Mouse (Mus musculus) forebrain, embryonic 12.5 days (tissue): ENCODE results near the gene Aatf. TPM values are rescaled to one million over a fixed set of nuclear protein-coding genes. Genes with fewer than 3 reads are reported as not detected.

Experiments
- ATAC-seq: fragments of 200-750 bp; cut with Nextera tagmentation; 2 replicates; pipeline ENCODE4 v1.8.0; 2017; ENCODE audit warnings: moderate TSS enrichment; ENCODE audit not compliant: low FRiP score
- H3K27ac ChIP-seq: fragments of 300-500 bp; sonication (generic); 2 replicates; pipeline ENCODE4 v1.5.1; 2016; ENCODE audit warnings: mild to moderate bottlenecking
- H3K27me3 ChIP-seq: fragments of 300-500 bp; sonication (generic); 2 replicates; pipeline ENCODE4 v1.6.1; 2016; ENCODE audit warnings: mild to moderate bottlenecking
- H3K36me3 ChIP-seq: fragments of 300-500 bp; sonication (generic); replicated peaks from 2 replicates; pipeline ENCODE4 v1.6.1; 2016; ENCODE audit warnings: mild to moderate bottlenecking
- H3K4me1 ChIP-seq: fragments of 300-500 bp; sonication (generic); 2 replicates; pipeline ENCODE4 v1.6.1; 2016
- H3K4me2 ChIP-seq: fragments of 300-500 bp; sonication (generic); 2 replicates; pipeline ENCODE4 v1.6.1; 2016; ENCODE audit warnings: mild to moderate bottlenecking, moderate library complexity
- H3K4me3 ChIP-seq: fragments of 300-500 bp; sonication (generic); replicated peaks from 2 replicates; pipeline ENCODE4 v1.5.1; 2016; ENCODE audit warnings: mild to moderate bottlenecking
- H3K9ac ChIP-seq: fragments of 300-500 bp; sonication (generic); 2 replicates; pipeline ENCODE4 v1.6.1; 2016; ENCODE audit warnings: mild to moderate bottlenecking
- H3K9me3 ChIP-seq: fragments of 300-500 bp; sonication (generic); 2 replicates; pipeline ENCODE4 v1.6.1; 2016
- WGBS: fragments of 180-500 bp; shearing (Covaris S2); methylation state at CpG from one replicate; pipeline ENCODE4 v1.1.7; 2016; 5-methylcytosine and 5-hydroxymethylcytosine counted together
- polyA plus RNA-seq: library from polyadenylated mRNA; unstranded; fragments of >200 nt; fragmentation: Nextera tagmentation; extraction: Ambion mirVana; gene quantifications from 2 replicates; pipeline ENCODE4 v1.2.1, GENCODE M21; 2016

The Aatf gene
- polyA plus RNA-seq, 1 experiment from 2014 or later, result 63.4 TPM

DNA sequence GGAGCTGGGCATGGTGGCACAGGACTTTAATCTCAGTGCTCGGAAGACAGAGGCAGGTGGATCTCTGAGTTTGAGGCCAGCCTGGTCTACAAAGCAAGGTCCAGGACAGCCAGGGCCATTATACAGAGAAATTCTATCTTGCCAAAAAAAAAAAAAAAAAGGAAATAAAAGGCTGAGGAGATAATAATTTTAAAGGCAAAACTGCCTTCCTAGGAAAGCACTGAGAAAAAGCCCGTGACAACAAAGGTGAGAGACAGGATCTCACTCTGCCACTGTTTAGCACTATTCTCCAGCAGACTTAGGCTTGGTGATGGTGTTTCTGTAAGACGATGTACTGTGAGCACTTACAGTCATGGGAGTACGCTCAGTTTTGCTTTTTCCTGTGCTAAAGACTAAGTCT is 37.3 kb downstream of the Aatf start:
- ATAC-seq, result no peak
- 93% methylated on average over 4 of the region's 4 CpGs for WGBS
- Histone ChIP-seq H3K9me3 (no peaks in the 10 kb centered on the region), H3K4me1 (peaks cover 12% of the 10 kb centered on the region), H3K9ac (no peak overlapping the region), H3K4me2 (no peak overlapping the region), H3K36me3 (peaks cover 1% of the 10 kb centered on the region; the same call in 1 of the 2 replicates), H3K4me3 (no peak overlapping the region), H3K27me3 (no peaks in the 10 kb centered on the region), H3K27ac (no peak overlapping the region)

DNA sequence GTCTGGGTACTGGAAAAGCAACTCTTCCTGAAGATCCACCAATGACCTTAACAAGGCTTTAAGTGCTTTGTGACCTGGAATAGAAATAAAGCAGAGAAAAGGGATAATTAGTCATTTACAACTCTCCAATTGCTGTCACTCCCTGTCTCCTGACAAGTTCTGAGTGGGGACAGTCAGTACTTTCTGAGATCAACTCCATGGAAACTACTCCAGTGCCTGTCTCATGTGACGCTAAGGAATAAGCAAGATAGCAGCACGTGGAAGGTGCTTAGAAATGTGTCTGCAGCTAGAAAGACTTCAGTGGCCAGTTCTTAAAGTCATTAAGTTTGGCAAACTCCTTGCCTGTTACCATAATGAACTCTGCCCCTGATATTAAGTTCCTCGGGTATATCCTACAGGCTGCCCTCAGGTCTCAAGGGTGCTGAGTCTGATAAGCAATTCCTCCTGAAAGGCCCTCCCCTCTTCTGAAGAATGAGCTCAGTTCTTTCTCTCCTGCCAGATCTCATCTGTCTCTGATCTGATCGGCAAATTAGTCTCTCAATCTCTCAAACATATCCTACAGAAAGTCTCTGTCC is 40.1 kb downstream of the Aatf start:
- Histone ChIP-seq H3K4me1 (no peaks in the 10 kb centered on the region), H3K4me2 (no peak overlapping the region), H3K4me3 (no peak overlapping the region), H3K9ac (no peak overlapping the region), H3K9me3 (no peaks in the 10 kb centered on the region), H3K27me3 (no peaks in the 10 kb centered on the region), H3K36me3 (peaks cover 17% of the 10 kb centered on the region), H3K27ac (no peak overlapping the region)
- 89% methylated on average over 4 of the region's 4 CpGs for WGBS
- ATAC-seq, result no peak

DNA sequence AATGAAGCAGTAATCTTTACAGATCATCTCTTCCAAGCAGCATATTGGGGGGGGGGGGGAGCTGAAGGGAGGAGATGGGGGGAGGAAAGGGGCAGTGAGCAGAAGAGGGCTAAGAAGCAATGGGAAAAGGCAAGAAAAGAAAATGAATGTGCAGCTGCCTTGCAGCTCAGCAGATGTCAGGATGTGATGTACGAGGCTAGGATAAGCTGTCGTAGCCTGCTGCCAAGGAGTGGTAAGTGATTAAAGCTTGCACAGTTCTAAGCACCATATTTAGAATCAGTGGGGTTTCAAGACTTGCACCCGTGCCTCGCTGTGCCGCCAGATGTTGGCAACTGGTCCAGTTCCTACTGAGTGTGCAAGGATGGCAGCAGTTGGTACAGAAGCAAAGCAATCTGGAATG is 48.8 kb downstream of the Aatf start:
- WGBS, result 66% methylated on average over 5 of the region's 5 CpGs
- ATAC-seq, result no peak
- Histone ChIP-seq H3K9ac (no peak overlapping the region), H3K27me3 (no peaks in the 10 kb centered on the region), H3K9me3 (no peaks in the 10 kb centered on the region), H3K36me3 (peaks cover 8% of the 10 kb centered on the region; the same call in 1 of the 2 replicates), H3K4me3 (no peak overlapping the region), H3K4me2 (no peak overlapping the region), H3K4me1 (peaks cover 5% of the 10 kb centered on the region), H3K27ac (peak overlapping the region; percentile 51; the same call in 1 of the 2 replicates)

DNA sequence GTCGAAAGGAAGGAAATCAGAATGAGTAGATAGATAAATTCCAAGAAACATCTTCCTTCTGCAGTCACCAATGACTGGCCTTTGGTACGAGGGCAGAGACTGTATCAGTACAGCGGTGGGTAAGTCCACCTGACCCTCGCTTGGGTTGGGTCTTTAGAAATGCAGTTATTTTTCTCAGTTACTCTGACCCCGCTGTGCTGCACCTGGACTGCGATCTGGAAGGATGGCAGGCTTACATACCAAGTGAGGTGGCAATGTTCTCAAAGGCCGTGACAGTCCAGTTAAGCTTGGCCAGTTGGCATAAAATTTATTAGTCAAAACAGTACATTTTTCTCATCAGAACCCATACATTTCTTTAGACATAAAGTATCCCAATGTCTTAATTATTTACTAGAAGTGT is 59.4 kb downstream of the Aatf start:
- Histone ChIP-seq H3K27ac (no peak overlapping the region), H3K27me3 (no peaks in the 10 kb centered on the region), H3K4me2 (no peak overlapping the region), H3K36me3 (no peaks in the 10 kb centered on the region), H3K9me3 (no peaks in the 10 kb centered on the region), H3K9ac (no peak overlapping the region), H3K4me1 (no peaks in the 10 kb centered on the region), H3K4me3 (no peak overlapping the region)
- WGBS, result 87% methylated on average over 7 of the region's 7 CpGs
- no peak for ATAC-seq

DNA sequence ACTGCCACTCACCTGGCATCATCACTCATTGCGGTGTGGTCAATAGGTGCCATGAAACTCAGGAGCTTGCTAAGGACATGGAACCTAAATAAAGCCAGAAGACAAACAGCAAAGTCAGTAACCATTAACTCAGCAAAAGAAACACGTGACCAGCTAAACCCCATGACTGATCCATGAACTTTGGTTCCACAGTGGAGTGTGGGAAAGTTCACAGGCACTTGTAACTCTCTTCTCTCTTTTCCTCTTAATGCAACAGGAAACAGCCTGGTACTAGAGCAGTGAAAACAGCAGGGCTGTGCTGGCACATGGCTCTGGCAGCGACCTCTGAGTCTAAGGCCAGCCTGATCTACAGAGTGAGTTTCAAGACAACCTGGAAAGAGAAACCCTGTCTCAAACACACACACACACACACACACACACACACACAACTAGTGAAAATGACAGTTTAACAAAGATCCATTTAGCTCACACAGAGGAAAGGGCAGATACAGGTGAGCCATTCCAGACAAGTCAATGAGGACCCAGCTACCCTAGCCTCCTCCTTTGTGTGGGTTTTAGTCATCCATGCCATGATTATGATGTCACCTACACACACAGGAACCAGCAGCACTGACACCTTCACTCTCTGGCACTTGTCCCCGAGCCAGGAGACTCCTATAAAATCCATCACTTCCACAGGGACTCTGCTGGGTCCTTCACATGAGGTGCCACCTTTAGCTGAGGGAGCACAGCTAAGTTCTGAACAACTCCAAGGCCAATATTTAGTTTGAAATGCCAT is 70.6 kb downstream of the Aatf start:
- no peaks in the 10 kb centered on the region for H3K27me3 ChIP-seq
- WGBS, result 86% methylated on average over 4 of the region's 4 CpGs
- ATAC-seq, result no peak

DNA sequence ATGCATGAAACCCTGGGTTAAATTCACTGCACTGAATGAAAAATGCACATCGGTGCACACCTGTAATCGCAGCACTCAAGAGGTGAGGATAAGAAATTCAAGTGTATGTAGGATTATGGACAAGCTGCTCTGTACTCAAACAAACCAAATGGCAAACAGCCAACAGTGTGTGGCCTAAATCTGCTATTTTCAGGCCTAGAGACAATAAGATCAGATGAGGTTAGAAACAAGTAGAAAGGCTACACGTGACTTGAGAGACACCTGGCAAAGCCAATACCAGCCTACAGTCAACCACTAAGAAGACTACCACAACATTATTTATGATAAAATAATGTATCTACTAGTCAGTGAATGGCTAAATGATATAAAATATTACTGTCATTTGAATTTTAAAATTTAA is 72.9 kb downstream of the Aatf start:
- Histone ChIP-seq H3K4me1 (no peaks in the 10 kb centered on the region; the same call in 1 of the 2 replicates), H3K27ac (no peak overlapping the region), H3K4me2 (no peak overlapping the region), H3K9me3 (no peaks in the 10 kb centered on the region), H3K27me3 (no peaks in the 10 kb centered on the region), H3K4me3 (no peak overlapping the region), H3K9ac (no peak overlapping the region), H3K36me3 (peaks cover 12% of the 10 kb centered on the region)
- no peak for ATAC-seq
- 97% methylated on average over 3 of the region's 3 CpGs for WGBS

More for the DNA sequence above, 70.6 kb downstream of the Aatf start:
- Histone ChIP-seq H3K4me3 (no peak overlapping the region), H3K9ac (no peak overlapping the region), H3K9me3 (no peaks in the 10 kb centered on the region), H3K27ac (no peak overlapping the region), H3K4me1 (no peaks in the 10 kb centered on the region), H3K4me2 (no peak overlapping the region), H3K36me3 (peaks cover 12% of the 10 kb centered on the region)

DNA sequence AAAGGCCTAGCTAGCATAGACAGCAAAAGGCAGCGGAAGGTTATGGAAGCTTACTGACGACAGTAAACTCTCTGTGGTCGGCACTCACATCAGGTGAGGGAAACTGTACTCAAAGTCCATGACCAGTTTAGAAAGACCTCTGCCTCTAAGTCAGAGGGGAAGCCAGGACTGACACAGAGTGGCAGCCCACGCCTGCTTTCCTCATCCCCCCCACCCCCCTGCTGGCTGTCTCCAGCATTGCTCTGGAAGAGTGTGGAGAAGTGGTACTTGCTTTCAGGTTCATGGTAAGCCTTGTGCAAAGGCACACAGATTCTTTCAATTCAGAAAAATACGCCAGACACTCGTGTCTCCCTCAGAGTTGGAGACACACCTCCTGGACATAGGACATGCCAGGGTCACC is 78.4 kb downstream of the Aatf start:
- Histone ChIP-seq H3K4me1 (peaks cover 7% of the 10 kb centered on the region), H3K9ac (no peak overlapping the region), H3K4me2 (no peak overlapping the region), H3K27me3 (no peaks in the 10 kb centered on the region), H3K36me3 (no peaks in the 10 kb centered on the region), H3K27ac (no peak overlapping the region), H3K9me3 (no peaks in the 10 kb centered on the region), H3K4me3 (no peak overlapping the region)
- 65% methylated on average over 6 of the region's 6 CpGs for WGBS
- no peak for ATAC-seq

DNA sequence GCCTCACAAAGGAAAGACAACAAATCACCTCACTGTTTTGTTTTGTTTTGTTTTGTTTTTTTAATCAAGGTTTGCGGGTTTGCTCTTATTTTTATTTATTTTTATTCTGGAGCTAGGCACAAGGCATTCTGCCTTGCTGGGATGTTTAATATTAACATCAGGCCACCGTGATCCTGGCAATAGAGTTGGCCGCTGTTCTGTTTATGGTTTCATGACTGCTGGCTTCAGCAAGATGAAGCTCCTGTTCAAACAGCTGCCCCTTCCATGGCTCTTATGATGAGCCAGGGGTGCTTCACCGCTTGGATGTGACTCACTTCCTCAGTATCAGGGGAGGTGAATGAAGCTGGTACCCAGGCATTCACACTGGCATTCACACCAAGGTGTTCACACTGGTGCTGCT is 83.0 kb downstream of the Aatf start:
- Histone ChIP-seq H3K27ac (no peak overlapping the region), H3K4me2 (no peak overlapping the region), H3K9ac (no peak overlapping the region), H3K4me3 (no peak overlapping the region), H3K36me3 (0 out of 2 replicates have a peak, but pooled peaks cover 3% of the 10 kb centered on the region), H3K9me3 (no peaks in the 10 kb centered on the region), H3K4me1 (peaks cover 16% of the 10 kb centered on the region), H3K27me3 (no peaks in the 10 kb centered on the region)
- ATAC-seq, result no peak
- 88% methylated on average over 4 of the region's 4 CpGs for WGBS

DNA sequence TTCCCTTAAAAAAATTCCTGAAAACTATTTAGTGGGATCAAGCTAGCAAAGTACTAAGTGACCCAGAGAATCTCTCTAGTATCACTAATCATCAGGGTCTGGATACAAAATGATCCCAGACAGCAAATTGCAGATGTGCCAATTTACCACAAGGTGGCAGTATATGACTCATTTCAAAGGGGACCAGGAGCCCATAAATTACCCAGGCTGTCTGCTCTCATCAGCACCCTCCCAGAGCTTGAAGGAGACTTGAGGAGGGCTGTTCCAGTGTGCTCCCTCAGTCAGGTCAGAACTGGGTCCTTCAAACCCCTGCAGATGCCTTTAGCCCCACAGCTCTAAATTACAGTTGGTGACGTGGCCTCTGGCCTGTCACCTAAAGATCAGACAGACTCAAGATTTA is 83.7 kb downstream of the Aatf start:
- 54% methylated on average over 1 of the region's 1 CpGs for WGBS
- no peak overlapping the region for H3K4me2 ChIP-seq
- H3K9me3 ChIP-seq, result no peaks in the 10 kb centered on the region
- no peak overlapping the region for H3K9ac ChIP-seq
- ATAC-seq, result peak; percentile 83
- no peaks in the 10 kb centered on the region for H3K27me3 ChIP-seq
- no peak overlapping the region for H3K27ac ChIP-seq
- H3K36me3 ChIP-seq, result 0 out of 2 replicates have a peak, but pooled peaks cover 3% of the 10 kb centered on the region
- H3K4me1 ChIP-seq, result peaks cover 19% of the 10 kb centered on the region
- no peak overlapping the region for H3K4me3 ChIP-seq

DNA sequence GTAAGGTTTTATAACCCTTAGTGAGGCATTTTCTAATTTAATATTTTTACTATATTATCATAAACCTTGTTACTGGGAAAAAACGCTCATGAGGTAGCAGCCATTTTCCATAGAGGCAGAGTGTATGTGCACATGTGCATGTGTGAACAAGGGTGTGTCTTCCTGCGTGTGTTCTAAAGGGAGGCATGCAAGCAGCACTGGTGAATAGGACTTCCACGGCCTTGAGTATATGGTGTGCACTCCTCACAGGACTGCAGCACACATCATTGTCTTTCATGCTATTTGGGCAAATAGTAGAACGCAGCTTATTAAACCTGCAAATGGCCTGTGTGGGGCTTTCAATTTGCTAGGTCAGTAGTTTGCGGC is 86.7 kb downstream of the Aatf start:
- H3K36me3 ChIP-seq, result 0 out of 2 replicates have a peak, but pooled peaks cover 3% of the 10 kb centered on the region
- no peak overlapping the region for H3K27ac ChIP-seq
- peaks cover 17% of the 10 kb centered on the region for H3K4me1 ChIP-seq
- H3K9me3 ChIP-seq, result no peaks in the 10 kb centered on the region
- no peaks in the 10 kb centered on the region for H3K27me3 ChIP-seq
- ATAC-seq, result no peak
- H3K4me3 ChIP-seq, result no peak overlapping the region
- no peak overlapping the region for H3K9ac ChIP-seq
- WGBS, result 87% methylated on average over 5 of the region's 5 CpGs
- H3K4me2 ChIP-seq, result no peak overlapping the region

DNA sequence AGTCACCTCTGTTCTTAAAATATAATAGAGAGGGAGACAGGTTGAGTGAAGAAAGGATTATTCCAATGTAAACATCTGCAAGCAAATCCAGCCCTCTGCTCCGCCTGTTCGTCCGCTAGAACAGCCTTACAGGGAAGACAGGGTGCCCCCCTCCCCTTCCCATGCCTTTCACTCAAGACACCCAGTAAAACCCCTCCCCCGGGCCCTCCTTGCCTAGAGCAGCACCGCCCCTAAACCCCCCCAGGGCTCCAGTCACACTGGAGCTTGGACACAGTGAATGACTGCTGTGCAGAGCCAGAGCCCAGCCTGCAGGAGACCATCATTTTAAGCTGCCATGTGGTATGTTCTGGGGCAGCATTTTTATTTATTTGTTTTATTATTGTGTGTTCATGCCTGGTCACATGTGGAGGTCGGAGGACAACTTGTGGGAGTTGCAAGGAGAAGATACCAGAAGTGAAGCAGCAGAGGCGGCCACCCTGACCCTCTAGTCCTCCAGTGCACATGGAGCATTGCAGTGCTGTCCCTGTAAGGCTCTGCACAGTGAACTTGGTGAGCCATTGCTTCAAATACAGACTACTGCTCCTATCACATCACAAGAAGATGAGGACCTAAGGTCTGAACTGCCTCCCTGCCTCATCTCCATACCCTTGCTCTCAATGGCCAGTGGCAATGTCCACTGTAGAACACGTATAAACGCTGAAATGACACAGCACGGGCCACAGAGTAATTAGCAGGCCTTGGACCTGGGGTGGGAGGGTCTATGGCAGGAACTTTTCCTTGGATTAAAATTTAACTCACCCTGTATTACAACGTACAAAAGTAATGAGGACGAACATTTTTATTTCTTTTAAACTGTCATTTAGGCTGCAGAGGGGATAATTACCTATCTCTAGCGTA is 87.3 kb downstream of the Aatf start:
- 63% methylated on average over 13 of the region's 13 CpGs for WGBS
- Histone ChIP-seq H3K4me3 (no peak overlapping the region), H3K27ac (0 out of 2 replicates have a peak overlapping the region, but pooled peaks have one; percentile 3), H3K9ac (no peak overlapping the region), H3K4me1 (peaks cover 13% of the 10 kb centered on the region), H3K4me2 (no peak overlapping the region), H3K36me3 (0 out of 2 replicates have a peak, but pooled peaks cover 3% of the 10 kb centered on the region), H3K9me3 (no peaks in the 10 kb centered on the region), H3K27me3 (no peaks in the 10 kb centered on the region)
- ATAC-seq, result peak; percentile 49; the same call in 1 of the 2 replicates

DNA sequence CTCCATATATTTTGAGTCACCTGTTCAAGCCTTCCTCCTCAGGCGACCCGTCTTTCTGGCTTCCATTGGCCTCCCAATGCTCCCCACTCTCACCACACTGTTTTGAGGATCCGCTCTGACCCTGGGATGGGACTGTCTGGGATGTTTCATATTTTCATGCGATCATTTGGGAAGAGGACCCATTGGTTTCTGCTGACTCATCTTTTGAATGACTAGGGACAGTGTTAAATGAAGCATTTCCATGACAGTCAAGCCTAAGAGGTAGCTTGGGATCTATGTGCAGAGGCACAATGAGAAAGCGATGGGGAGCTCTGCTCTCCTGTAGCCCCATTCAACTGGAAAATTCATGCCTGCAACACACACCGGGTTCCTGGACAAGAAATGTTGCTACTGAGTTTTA is 92.5 kb downstream of the Aatf start:
- Histone ChIP-seq H3K9me3 (no peaks in the 10 kb centered on the region), H3K9ac (no peak overlapping the region), H3K4me1 (peaks cover 8% of the 10 kb centered on the region), H3K27me3 (0 out of 2 replicates have a peak, but pooled peaks cover 4% of the 10 kb centered on the region), H3K36me3 (no peaks in the 10 kb centered on the region), H3K4me3 (no peak overlapping the region), H3K27ac (no peak overlapping the region), H3K4me2 (no peak overlapping the region)
- 93% methylated on average over 6 of the region's 6 CpGs for WGBS
- ATAC-seq, result no peak
